Mouse (Mus musculus): Measurements from ENCODE around the gene Anks1b.

DNA sequence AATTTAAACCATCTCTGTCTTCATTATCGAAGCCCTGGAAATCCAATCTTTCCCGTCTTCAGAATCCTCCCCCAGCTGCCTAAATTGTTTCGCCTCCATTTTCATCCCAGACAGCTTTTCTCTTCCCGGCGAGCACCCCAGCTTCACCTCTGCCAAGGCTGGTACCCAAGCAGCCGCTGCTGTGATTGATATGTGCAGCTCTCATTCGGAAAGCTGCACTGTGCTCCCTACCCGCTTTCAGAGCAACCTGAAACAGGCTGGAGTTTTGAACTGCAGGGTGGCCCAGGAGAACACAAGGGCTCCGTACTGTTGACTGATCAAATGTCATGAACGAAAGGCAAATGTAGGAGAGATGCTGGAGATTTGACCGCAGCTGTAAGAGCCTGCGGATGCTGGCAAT lies 559.2 kb downstream of the Anks1b start:
- TF ChIP-seq POLR2A (IDR thresholded peaks at IDR 0.05; ENCODE audit: low read depth, low read length): no peak
- TF ChIP-seq CTCF (IDR thresholded peaks at IDR 0.05; ENCODE audit: extremely low read depth, insufficient read depth, insufficient read length, insufficient replicate concordance): no peak
